Mouse (Mus musculus): ENCODE measurements around the gene 4833439L19Rik. TPM values are rescaled to one million over a fixed set of nuclear protein-coding genes. Genes with fewer than 3 reads are reported as not detected.

Gene 4833439L19Rik
- total and polyA plus RNA-seq, 3 experiments = 23.1 to 25.0 (median 23.5) TPM

DNA sequence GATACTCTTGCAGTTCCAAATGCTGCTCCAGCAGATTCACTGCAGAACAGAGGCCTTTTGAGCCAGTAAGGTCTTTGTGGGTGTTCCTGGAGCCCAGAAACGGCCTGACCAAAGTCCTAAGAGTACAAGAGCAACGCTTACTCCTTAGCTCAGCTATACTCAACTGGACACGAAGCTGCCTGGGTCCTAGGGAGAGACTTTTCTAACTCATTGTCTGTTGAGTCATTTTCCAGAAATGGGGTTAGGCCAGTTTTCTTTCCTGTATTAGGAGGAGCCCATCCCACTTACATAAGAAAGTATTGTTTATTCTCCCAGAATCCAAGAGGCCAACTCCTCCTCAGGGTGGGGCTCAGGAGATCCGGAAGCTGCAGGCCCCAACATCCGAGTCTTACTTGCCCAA, 40.2 kb upstream of the 4833439L19Rik start:
- Histone ChIP-seq H3K36me3 (replicated peaks in 1 of 2; ENCODE audit: control insufficient read depth in 1 of 2, insufficient read depth in 1 of 2, low read length in 1 of 2) (peaks cover 0 to 24% of the 10 kb centered on the region in 2 experiments), H3K4me3 (replicated peaks in 1 of 3; ENCODE audit: low read depth in 2 of 3, low read length in 2 of 3, poor library complexity in 1 of 3) (no peak overlapping the region), H3K27ac (ENCODE audit: insufficient read depth, low read depth) (no peak overlapping the region), H3K27me3 (replicated peaks) (no peaks in the 10 kb centered on the region), H3K79me2 (replicated peaks; ENCODE audit: control insufficient read depth, extremely low read depth, insufficient read depth, poor library complexity, severe bottlenecking) (no peaks in the 10 kb centered on the region), H3K4me2 (ENCODE audit: insufficient read depth, low read depth, poor library complexity, severe bottlenecking) (no peak overlapping the region), H3K9ac (ENCODE audit: insufficient read depth, low read depth) (no peak overlapping the region), H3K9me3 (replicated peaks; ENCODE audit: low read length) (no peaks in the 10 kb centered on the region), H3K4me1 (ENCODE audit: control insufficient read depth in 1 of 2, insufficient read depth in 2 of 2) (peaks cover 0 to under 1% of the 10 kb centered on the region in 2 experiments; a peak in 1 of 4 replicates)
- TF ChIP-seq ETS1 (conservative IDR thresholded peaks at IDR 0.05; ENCODE audit: low read depth, low read length) = no peak
- TF ChIP-seq KAT2A (IDR thresholded peaks at IDR 0.05; ENCODE audit: insufficient replicate concordance, low read length) = no peak
- TF ChIP-seq MAZ (IDR thresholded peaks at IDR 0.05; ENCODE audit: low read depth, low read length) = no peak
- no peak for TF ChIP-seq SIN3A (IDR thresholded peaks at IDR 0.05; ENCODE audit: low read length)
- no peak for TF ChIP-seq ZMIZ1 (IDR thresholded peaks at IDR 0.05; ENCODE audit: low read depth, low read length)
- TF ChIP-seq MYC (IDR thresholded peaks at IDR 0.05; ENCODE audit: low read depth, low read length) = no peak
- TF ChIP-seq JUN (IDR thresholded peaks at IDR 0.05; ENCODE audit: insufficient read depth, low read depth, low read length) = no peak
- no peak for TF ChIP-seq USF1 (IDR thresholded peaks at IDR 0.05; ENCODE audit: low read depth, low read length)
- TF ChIP-seq PAX5 (IDR thresholded peaks at IDR 0.05; ENCODE audit: low read length) = no peak
- TF ChIP-seq MEF2A (IDR thresholded peaks at IDR 0.05; ENCODE audit: borderline replicate concordance, low read depth, low read length) = no peak
- TF ChIP-seq EP300 (IDR thresholded peaks at IDR 0.05; ENCODE audit: low read length) = no peak
- TF ChIP-seq BHLHE40 (IDR thresholded peaks at IDR 0.05; ENCODE audit: low read depth, low read length) = no peak
- TF ChIP-seq UBTF (IDR thresholded peaks at IDR 0.05; ENCODE audit: low read depth, low read length) = no peak
- no peak for TF ChIP-seq USF2 (conservative IDR thresholded peaks at IDR 0.05; ENCODE audit: low read depth, low read length)
- no peak for TF ChIP-seq HCFC1 (IDR thresholded peaks at IDR 0.05; ENCODE audit: low read depth, low read length)
- in situ Hi-C loops (cut with MboI; ENCODE audit: low pct_ligation_motif_present, low pct_unique_long_range_greater_than_20kb, low sequenced_read_pairs) (no loop called here), dilution Hi-C loops (cut with MboI; ENCODE audit: extremely low pct_ligation_motif_present, extremely low pct_unique_long_range_greater_than_20kb, low sequenced_read_pairs) (no loop called here)
- DNase-seq (ENCODE audit: extremely low read depth) = no peak

DNA sequence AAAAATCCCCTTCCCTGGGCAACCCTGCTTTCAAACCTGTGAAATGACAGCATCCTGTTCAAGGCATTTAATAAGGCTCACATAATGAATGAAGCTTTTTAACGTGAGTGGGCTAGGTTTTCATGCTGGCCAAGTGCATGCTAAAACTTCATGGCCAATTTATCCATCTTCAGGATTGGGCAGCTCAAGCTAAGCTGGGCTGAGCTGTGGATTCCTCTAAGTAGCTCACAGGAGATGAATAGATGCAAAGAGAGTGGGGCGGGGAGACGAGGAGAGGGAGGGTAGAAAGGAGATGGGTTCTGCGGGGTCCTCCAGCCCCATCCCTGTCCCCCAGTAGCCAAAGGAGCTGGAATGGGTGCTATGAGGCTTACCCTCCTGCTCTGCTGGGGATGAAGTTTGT, 39.0 kb upstream of the 4833439L19Rik start:
- Histone ChIP-seq H3K27me3 (replicated peaks) (no peaks in the 10 kb centered on the region), H3K4me2 (ENCODE audit: insufficient read depth, low read depth, poor library complexity, severe bottlenecking) (no peak overlapping the region), H3K4me1 (ENCODE audit: control insufficient read depth in 1 of 2, insufficient read depth in 2 of 2) (no peaks in the 10 kb centered on the region), H3K4me3 (replicated peaks in 1 of 3; ENCODE audit: low read depth in 2 of 3, low read length in 2 of 3, poor library complexity in 1 of 3) (no peak overlapping the region), H3K27ac (ENCODE audit: insufficient read depth, low read depth) (no peak overlapping the region), H3K9me3 (replicated peaks; ENCODE audit: low read length) (no peaks in the 10 kb centered on the region), H3K9ac (ENCODE audit: insufficient read depth, low read depth) (no peak overlapping the region), H3K36me3 (replicated peaks in 1 of 2; ENCODE audit: control insufficient read depth in 1 of 2, insufficient read depth in 1 of 2, low read length in 1 of 2) (peaks cover 0 to 29% of the 10 kb centered on the region in 2 experiments), H3K79me2 (replicated peaks; ENCODE audit: control insufficient read depth, extremely low read depth, insufficient read depth, poor library complexity, severe bottlenecking) (no peaks in the 10 kb centered on the region)
- dilution Hi-C loops (cut with MboI; ENCODE audit: extremely low pct_ligation_motif_present, extremely low pct_unique_long_range_greater_than_20kb, low sequenced_read_pairs) = no loop called here
- DNase-seq (ENCODE audit: extremely low read depth) = no peak
- in situ Hi-C loops (cut with MboI; ENCODE audit: low pct_ligation_motif_present, low pct_unique_long_range_greater_than_20kb, low sequenced_read_pairs) = no loop called here
- TF ChIP-seq USF2 (conservative IDR thresholded peaks at IDR 0.05; ENCODE audit: low read depth, low read length) (no peak), UBTF (IDR thresholded peaks at IDR 0.05; ENCODE audit: low read depth, low read length) (no peak), E2F4 (IDR thresholded peaks at IDR 0.05; ENCODE audit: insufficient replicate concordance, low read depth, low read length) (no peak), CTCF (conservative IDR thresholded peaks at IDR 0.05 in 1 of 2, IDR thresholded peaks at IDR 0.05 in 1 of 2; ENCODE audit: low read depth in 2 of 2, low read length in 2 of 2) (no peak), RAD21 (IDR thresholded peaks at IDR 0.05; ENCODE audit: low read depth, low read length) (no peak), JUN (IDR thresholded peaks at IDR 0.05; ENCODE audit: insufficient read depth, low read depth, low read length) (no peak), MAZ (IDR thresholded peaks at IDR 0.05; ENCODE audit: low read depth, low read length) (no peak), PAX5 (IDR thresholded peaks at IDR 0.05; ENCODE audit: low read length) (no peak), IRF4 (IDR thresholded peaks at IDR 0.05; ENCODE audit: low read depth, low read length) (no peak), ETS1 (conservative IDR thresholded peaks at IDR 0.05; ENCODE audit: low read depth, low read length) (no peak), USF1 (IDR thresholded peaks at IDR 0.05; ENCODE audit: low read depth, low read length) (no peak), MYC (IDR thresholded peaks at IDR 0.05; ENCODE audit: low read depth, low read length) (no peak), ZC3H11A (IDR thresholded peaks at IDR 0.05; ENCODE audit: low read depth, low read length) (no peak), MAFK (IDR thresholded peaks at IDR 0.05; ENCODE audit: insufficient replicate concordance, low read length) (no peak)

Measured in CH12.LX (cell line).